Mouse (Mus musculus) hindbrain, postnatal 0 days (tissue): Measurements from ENCODE around the gene Rfng. TPM values are rescaled to one million over a fixed set of nuclear protein-coding genes. Genes with fewer than 3 reads are reported as not detected.

ENCODE experiments used
- ATAC-seq: fragments of 200-750 bp; cut with Nextera tagmentation; 2 replicates; pipeline ENCODE4 v1.8.0; 2017; ENCODE audit warnings: mild to moderate bottlenecking, moderate TSS enrichment, moderate library complexity
- DNase-seq: peaks from one replicate; pipeline ENCODE4 v3.0.0-alpha.2; 2015; ENCODE audit warnings: low spot score
- H3K27ac ChIP-seq: fragments of 300-500 bp; sonication (generic); 2 replicates; pipeline ENCODE4 v1.5.1; 2014; ENCODE audit warnings: mild to moderate bottlenecking
- H3K27me3 ChIP-seq: fragments of 300-500 bp; sonication (generic); 2 replicates; pipeline ENCODE4 v1.6.1; 2014; ENCODE audit warnings: low read length, mixed read lengths; ENCODE audit not compliant: insufficient read depth
- H3K36me3 ChIP-seq: fragments of 300-500 bp; sonication (generic); 2 replicates; pipeline ENCODE4 v1.6.1; 2014; ENCODE audit warnings: low read length, mixed read lengths; ENCODE audit not compliant: insufficient read depth
- H3K4me1 ChIP-seq: fragments of 300-500 bp; sonication (generic); 2 replicates; pipeline ENCODE4 v1.6.1; 2014; ENCODE audit warnings: antibody characterized with exemption, low read length, mixed read lengths; ENCODE audit not compliant: insufficient read depth
- H3K4me2 ChIP-seq: fragments of 300-500 bp; sonication (generic); 2 replicates; pipeline ENCODE4 v1.6.1; 2014; ENCODE audit warnings: low read depth, mild to moderate bottlenecking, low read length, moderate library complexity, mixed read lengths
- H3K4me3 ChIP-seq: fragments of 300-500 bp; sonication (generic); 2 replicates; pipeline ENCODE4 v1.5.1; 2014; ENCODE audit warnings: low read length
- H3K9ac ChIP-seq: fragments of 300-500 bp; sonication (generic); replicated peaks from 2 replicates; pipeline ENCODE4 v1.6.1; 2014; ENCODE audit warnings: mild to moderate bottlenecking, low read length, moderate library complexity, mixed read lengths
- H3K9me3 ChIP-seq: fragments of 300-500 bp; sonication (generic); 2 replicates; pipeline ENCODE4 v1.6.1; 2016; ENCODE audit warnings: low read length, mixed read lengths
- CTCF ChIP-seq: IDR thresholded peaks from 2 replicates; pipeline ENCODE4 v1.5.1; 2016; ENCODE audit warnings: antibody characterized with exemption, control low read depth, low read depth
- WGBS: fragments of 180-500 bp; shearing (Covaris S2); extraction: QIAGEN DNeasy Blood & Tissue Kit; methylation state at CpG from one replicate; pipeline ENCODE4 v1.1.7; 2014; 5-methylcytosine and 5-hydroxymethylcytosine counted together
- polyA plus RNA-seq: library from polyadenylated mRNA; unstranded; fragments of >200 nt; fragmentation: Nextera tagmentation; extraction: Ambion mirVana; gene quantifications from 2 replicates; pipeline ENCODE4 v1.2.1, GENCODE M21; 2015
- total RNA-seq: library from RNA; depleted of rRNA; stranded (reverse); fragments of >200 nt; gene quantifications from 2 replicates; pipeline ENCODE4 v1.2.3, GENCODE M21; 2014

Rfng gene
- total and polyA plus RNA-seq, 2 experiments from 2014 or later: 93.6 to 107 TPM

GRCm38 (mm10) chr11:120817358-120817757, 33.4 kb upstream of the Rfng start:
- Histone ChIP-seq H3K9ac (no peak overlapping the region), H3K27ac (no peak overlapping the region), H3K9me3 (no peaks in the 10 kb centered on the region), H3K36me3 (peaks cover 92% of the 10 kb centered on the region), H3K27me3 (no peaks in the 10 kb centered on the region), H3K4me1 (peaks cover 12% of the 10 kb centered on the region), H3K4me2 (no peak overlapping the region), H3K4me3 (no peak overlapping the region)
- ATAC-seq: no peak
- no peak for DNase-seq
- no peak for TF ChIP-seq CTCF
- WGBS: 96% methylated on average over 6 of the region's 6 CpGs

GRCm38 (mm10) chr11:120812068-120812467, 28.1 kb upstream of the Rfng start:
- Histone ChIP-seq H3K27me3 (no peaks in the 10 kb centered on the region), H3K9ac (no peak overlapping the region), H3K36me3 (peaks cover 100% of the 10 kb centered on the region), H3K27ac (no peak overlapping the region), H3K4me1 (no peaks in the 10 kb centered on the region), H3K4me2 (no peak overlapping the region), H3K4me3 (no peak overlapping the region), H3K9me3 (no peaks in the 10 kb centered on the region)
- TF ChIP-seq CTCF: no peak
- WGBS: 96% methylated on average over 16 of the region's 16 CpGs
- DNase-seq (no peak), ATAC-seq (no peak)

GRCm38 (mm10) chr11:120808010-120808409, 24.0 kb upstream of the Rfng start:
- Histone ChIP-seq H3K27ac (no peak overlapping the region), H3K27me3 (no peaks in the 10 kb centered on the region), H3K4me2 (no peak overlapping the region), H3K36me3 (peaks cover 77% of the 10 kb centered on the region), H3K4me1 (no peaks in the 10 kb centered on the region), H3K9me3 (no peaks in the 10 kb centered on the region), H3K4me3 (no peak overlapping the region), H3K9ac (no peak overlapping the region)
- 92% methylated on average over 12 of the region's 12 CpGs for WGBS
- no peak for DNase-seq
- no peak for ATAC-seq
- no peak for TF ChIP-seq CTCF

GRCm38 (mm10) chr11:120805375-120806298, 21.6 kb upstream of the Rfng start:
- no peak for ATAC-seq
- TF ChIP-seq CTCF: no peak
- Histone ChIP-seq H3K4me2 (no peak overlapping the region), H3K9ac (no peak overlapping the region), H3K4me1 (no peaks in the 10 kb centered on the region), H3K27me3 (no peaks in the 10 kb centered on the region), H3K4me3 (no peak overlapping the region), H3K9me3 (no peaks in the 10 kb centered on the region), H3K27ac (no peak overlapping the region), H3K36me3 (peaks cover 53% of the 10 kb centered on the region)
- WGBS: 86% methylated on average over 7 of the region's 7 CpGs
- DNase-seq: no peak

- WGBS: 75% methylated on average over 4 of the region's 4 CpGs
Measured at GRCm38 (mm10) chr11:120804769-120805168, 20.8 kb upstream of the Rfng start.

GRCm38 (mm10) chr11:120804274-120804673, 20.3 kb upstream of the Rfng start:
- Histone ChIP-seq H3K4me2 (no peak overlapping the region), H3K27me3 (no peaks in the 10 kb centered on the region), H3K27ac (no peak overlapping the region), H3K9me3 (no peaks in the 10 kb centered on the region), H3K9ac (no peak overlapping the region), H3K4me1 (no peaks in the 10 kb centered on the region), H3K36me3 (peaks cover 40% of the 10 kb centered on the region), H3K4me3 (no peak overlapping the region)
- DNase-seq: no peak
- no peak for TF ChIP-seq CTCF
- 78% methylated on average over 7 of the region's 7 CpGs for WGBS
- ATAC-seq: no peak

More at GRCm38 (mm10) chr11:120804769-120805168, 20.8 kb upstream of the Rfng start:
- ATAC-seq (no peak), DNase-seq (no peak)
- Histone ChIP-seq H3K9ac (no peak overlapping the region), H3K4me2 (no peak overlapping the region), H3K36me3 (peaks cover 45% of the 10 kb centered on the region), H3K27ac (no peak overlapping the region), H3K4me3 (no peak overlapping the region), H3K4me1 (no peaks in the 10 kb centered on the region), H3K9me3 (no peaks in the 10 kb centered on the region), H3K27me3 (no peaks in the 10 kb centered on the region)
- no peak for TF ChIP-seq CTCF
